ENCODE assay signal across 8 mouse cellular contexts in genomic region chr5:140644702-140645201, GRCm38 (mm10). TPM values are rescaled to one million over a fixed set of nuclear protein-coding genes. Genes with fewer than 3 reads are reported as not detected.
DNase-seq lines count a peak whose midpoint lies in the region; ATAC-seq and TF ChIP-seq lines count a peak whose summit lies in the region.
"Had no signal": no experiment of that assay in that cellular context is flagged by ENCODE, and none has a peak within 500 bp of the region (broad histone marks: within the 10 kb centered on the region; RNA-seq: fewer than 3 reads in every experiment).

No protein-coding gene starts in this region.

- no peak for TF ChIP-seq POLR2A in bone marrow, adult 2 months (IDR thresholded peaks at IDR 0.05; ENCODE audit: borderline replicate concordance, control insufficient read depth, low read depth, low read length)

- peaks cover 11% of the 10 kb centered on the region for H3K4me1 ChIP-seq in bone marrow, adult 2 months (ENCODE audit: control insufficient read depth, insufficient read depth, low read length)
- H3K4me1 ChIP-seq in embryonic facial prominence, embryonic 10.5 days = peaks cover 87% of the 10 kb centered on the region
- peaks cover 73% of the 10 kb centered on the region for H3K4me1 ChIP-seq in hindbrain, embryonic 12.5 days
- H3K4me1 ChIP-seq in liver, postnatal 0 days (ENCODE audit: insufficient read depth) = peaks cover 58% of the 10 kb centered on the region

- ATAC-seq in hindbrain, embryonic 12.5 days (ENCODE audit: low FRiP score) = no peak
- ATAC-seq in liver, postnatal 0 days = peak; percentile 50

- H3K9me3 ChIP-seq in embryonic facial prominence, embryonic 10.5 days = no peaks in the 10 kb centered on the region
- H3K9me3 ChIP-seq in hindbrain, embryonic 12.5 days (replicated peaks) = no peaks in the 10 kb centered on the region
- H3K9me3 ChIP-seq in liver, postnatal 0 days (ENCODE audit: low read length) = no peaks in the 10 kb centered on the region

- peaks cover 73% of the 10 kb centered on the region for H3K36me3 ChIP-seq in embryonic facial prominence, embryonic 10.5 days (replicated peaks)
- peaks cover 30% of the 10 kb centered on the region for H3K36me3 ChIP-seq in hindbrain, embryonic 12.5 days
- no peaks in the 10 kb centered on the region for H3K36me3 ChIP-seq in liver, postnatal 0 days (replicated peaks; ENCODE audit: insufficient read depth, low read length)

- H3K27me3 ChIP-seq in embryonic facial prominence, embryonic 10.5 days (replicated peaks; ENCODE audit: low read depth, poor library complexity, severe bottlenecking) = no peaks in the 10 kb centered on the region
- no peaks in the 10 kb centered on the region for H3K27me3 ChIP-seq in hindbrain, embryonic 12.5 days
- H3K27me3 ChIP-seq in liver, postnatal 0 days (ENCODE audit: insufficient read depth, low read length) = 0 out of 2 replicates have a peak, but pooled peaks cover under 1% of the 10 kb centered on the region

- WGBS in bone marrow, adult 2 months = 28% methylated on average over 15 of the region's 15 CpGs
- WGBS in embryonic facial prominence, embryonic 10.5 days = 88% methylated on average over 15 of the region's 15 CpGs
- WGBS in hindbrain, embryonic 12.5 days = 80% methylated on average over 15 of the region's 15 CpGs
- WGBS in liver, postnatal 0 days (ENCODE audit: insufficient replicate concordance) = 43% methylated on average over 15 of the region's 15 CpGs

- H3K4me3 ChIP-seq in bone marrow, adult 2 months (replicated peaks; ENCODE audit: control insufficient read depth, low read depth, low read length) = no peak overlapping the region
- H3K4me3 ChIP-seq in embryonic facial prominence, embryonic 10.5 days = peak overlapping the region; percentile 9; the same call in 1 of the 2 replicates
- H3K4me3 ChIP-seq in hindbrain, embryonic 12.5 days = 0 out of 2 replicates have a peak overlapping the region, but pooled peaks have one; percentile 3
- no peak overlapping the region for H3K4me3 ChIP-seq in liver, postnatal 0 days (ENCODE audit: low read depth, low read length)
- H3K4me3 ChIP-seq: myocyte had no signal

- H3K4me2 ChIP-seq in hindbrain, embryonic 12.5 days (replicated peaks) = peak overlapping the region; percentile 99
- peak overlapping the region; percentile 62 for H3K4me2 ChIP-seq in liver, postnatal 0 days (ENCODE audit: low read depth, low read length)

- no peak for DNase-seq in embryonic facial prominence, embryonic 10.5 days (ENCODE audit: low spot score)
- peak; percentile 78 for DNase-seq in liver, postnatal 0 days
- DNase-seq in layer of hippocampus, adult 9-10 months (ENCODE audit: low spot score) = no peak
- DNase-seq in cerebellum, adult 9-11 months = no peak
- DNase-seq in layer of hippocampus, adult 18-20 months (ENCODE audit: low spot score in 2 of 2) = no peak

- H3K27ac ChIP-seq in bone marrow, adult 2 months (ENCODE audit: control insufficient read depth, insufficient read depth, low read depth, low read length, poor library complexity) = peak overlapping the region; percentile 54
- H3K27ac ChIP-seq in embryonic facial prominence, embryonic 10.5 days (replicated peaks) = no peak overlapping the region
- peak overlapping the region; percentile 66; the same call in 1 of the 2 replicates for H3K27ac ChIP-seq in hindbrain, embryonic 12.5 days
- peak overlapping the region; percentile 66; the same call in 1 of the 2 replicates for H3K27ac ChIP-seq in liver, postnatal 0 days (ENCODE audit: low read depth)

- no peak overlapping the region; the same call in 1 of the 2 replicates for H3K9ac ChIP-seq in hindbrain, embryonic 12.5 days
- H3K9ac ChIP-seq in liver, postnatal 0 days (replicated peaks) = no peak overlapping the region; the same call in 1 of the 2 replicates

- peak; percentile 96 for TF ChIP-seq EP300 in liver, postnatal 0 days (IDR thresholded peaks at IDR 0.05; ENCODE audit: low read depth)

- no peak for TF ChIP-seq CTCF in bone marrow, adult 2 months (IDR thresholded peaks at IDR 0.05; ENCODE audit: control insufficient read depth, insufficient read depth, low read length)
- no peak for TF ChIP-seq CTCF in liver, postnatal 0 days (IDR thresholded peaks at IDR 0.05; ENCODE audit: low read depth)

RNA-seq across cellular contexts. Expression of gene Ttyh3, which starts 4.1 kb away (rescaled TPM):
- 20.1 and 34.8 TPM in 2 replicates for polyA plus RNA-seq in bone marrow, adult 2 months (2011; ENCODE audit: insufficient read depth, insufficient read length, low replicate concordance, missing spikeins)
- 33.4 and 35.5 TPM in 2 replicates for polyA plus RNA-seq in embryonic facial prominence, embryonic 10.5 days (2016; fragmentation: Nextera tagmentation; extraction: Ambion mirVana)
- 83.7 and 98.3 TPM in 2 replicates for polyA plus RNA-seq in hindbrain, embryonic 12.5 days (2016; fragmentation: Nextera tagmentation; extraction: Ambion mirVana)
- 5.2 and 6.5 TPM in 2 replicates for polyA plus RNA-seq in liver, postnatal 0 days (2015; fragmentation: Nextera tagmentation; extraction: Ambion mirVana)
- 100 to 1,000 TPM; 182 to 186 TPM for total RNA-seq in layer of hippocampus, adult 18-20 months (2021)

RNA-seq across cellular contexts. Expression of gene Lfng, which starts 37.6 kb away (rescaled TPM):
- polyA plus RNA-seq in bone marrow, adult 2 months (2011; ENCODE audit: insufficient read depth, insufficient read length, low replicate concordance, missing spikeins) = 25.9 and 26.5 TPM in 2 replicates
- 11.7 and 14.9 TPM in 2 replicates for polyA plus RNA-seq in embryonic facial prominence, embryonic 10.5 days (2016; fragmentation: Nextera tagmentation; extraction: Ambion mirVana)
- 23.8 and 27.6 TPM in 2 replicates for polyA plus RNA-seq in hindbrain, embryonic 12.5 days (2016; fragmentation: Nextera tagmentation; extraction: Ambion mirVana)
- polyA plus RNA-seq in liver, postnatal 0 days (2015; fragmentation: Nextera tagmentation; extraction: Ambion mirVana) = 5.0 and 5.9 TPM in 2 replicates
- 10 to 100 TPM; 19.3 to 21.2 TPM for total RNA-seq in layer of hippocampus, adult 18-20 months (2021)

RNA-seq across cellular contexts. Expression of gene Iqce, which starts 57.4 kb away (rescaled TPM):
- polyA plus RNA-seq in bone marrow, adult 2 months (2011; ENCODE audit: insufficient read depth, insufficient read length, low replicate concordance, missing spikeins) = 3.6 and 11.0 TPM in 2 replicates
- polyA plus RNA-seq in embryonic facial prominence, embryonic 10.5 days (2016; fragmentation: Nextera tagmentation; extraction: Ambion mirVana) = 27.4 and 28.2 TPM in 2 replicates
- polyA plus RNA-seq in hindbrain, embryonic 12.5 days (2016; fragmentation: Nextera tagmentation; extraction: Ambion mirVana) = 31.3 and 31.7 TPM in 2 replicates
- polyA plus RNA-seq in liver, postnatal 0 days (2015; fragmentation: Nextera tagmentation; extraction: Ambion mirVana) = 3.6 and 4.2 TPM in 2 replicates
- total RNA-seq in layer of hippocampus, adult 18-20 months (2021) = 10 to 100 TPM; 47.4 to 55.1 TPM

Comparison
In these comparisons a context has a peak if more than half of its experiments do, and no peak if none do; other contexts are left out.
1. H3K4me3 ChIP-seq: peak in embryonic facial prominence, embryonic 10.5 days (single experiment) and hindbrain, embryonic 12.5 days (single experiment); none in bone marrow, adult 2 months (single experiment) and liver, postnatal 0 days (single experiment).